ENCODE assay signal across 8 mouse cellular contexts in genomic region chr9:61697959-61698358, GRCm38 (mm10).
DNase-seq lines count a peak whose midpoint lies in the region; ATAC-seq and TF ChIP-seq lines count a peak whose summit lies in the region.

No protein-coding gene starts in this region.

- H3K36me3 ChIP-seq in forebrain, embryonic 15.5 days, result no peaks in the 10 kb centered on the region
- H3K36me3 ChIP-seq in liver, adult 2 months (ENCODE audit: control insufficient read depth, insufficient read depth, low read length), result no peaks in the 10 kb centered on the region

- no peaks in the 10 kb centered on the region for H3K79me2 ChIP-seq in liver, adult 2 months (ENCODE audit: control insufficient read depth, insufficient read depth, low read length)

- no peak overlapping the region for H3K4me2 ChIP-seq in forebrain, embryonic 15.5 days (replicated peaks)

- no peaks in the 10 kb centered on the region for H3K9me3 ChIP-seq in forebrain, embryonic 15.5 days

- ATAC-seq in forebrain, embryonic 15.5 days (replicated peaks), result peak; percentile 57; the same call in 1 of the 2 replicates
- ATAC-seq in erythroid progenitor cell, adult 5-6 weeks (replicated peaks; ENCODE audit: low FRiP score, poor library complexity, severe bottlenecking), result no peak

- 10% methylated on average over 11 of the region's 11 CpGs for WGBS in forebrain, embryonic 15.5 days
- WGBS in liver, adult 2 months, result 39% methylated on average over 11 of the region's 11 CpGs

- H3K27ac ChIP-seq in forebrain, embryonic 15.5 days (replicated peaks), result no peak overlapping the region
- H3K27ac ChIP-seq in liver, adult 2 months (replicated peaks; ENCODE audit: insufficient read depth, low read depth, low read length), result no peak overlapping the region

- no peak overlapping the region for H3K4me3 ChIP-seq in forebrain, embryonic 15.5 days
- no peak overlapping the region for H3K4me3 ChIP-seq in liver, adult 2 months (ENCODE audit: insufficient read depth, low read depth, low read length)

- no peak overlapping the region for H3K9ac ChIP-seq in forebrain, embryonic 15.5 days (replicated peaks)
- H3K9ac ChIP-seq in liver, adult 2 months (ENCODE audit: low read depth, low read length), result no peak overlapping the region

- TF ChIP-seq CTCF in brain, embryonic 14.5 days (IDR thresholded peaks at IDR 0.05; ENCODE audit: borderline replicate concordance, extremely low read depth, insufficient read depth, insufficient read length), result peak; percentile 97
- peak; percentile 95 for TF ChIP-seq CTCF in liver, adult 2 months (IDR thresholded peaks at IDR 0.05; ENCODE audit: low read depth, low read length)

- no peak for TF ChIP-seq POLR2A in brain, embryonic 14.5 days (IDR thresholded peaks at IDR 0.05; ENCODE audit: borderline replicate concordance, extremely low read depth, insufficient read depth, insufficient read length, poor library complexity, severe bottlenecking)
- no peak for TF ChIP-seq POLR2A in liver, adult 2 months (IDR thresholded peaks at IDR 0.05; ENCODE audit: extremely low read depth, insufficient read depth, low read length)

- H3K27me3 ChIP-seq in forebrain, embryonic 15.5 days, result peaks cover 6% of the 10 kb centered on the region; the same call in 1 of the 2 replicates
- no peaks in the 10 kb centered on the region for H3K27me3 ChIP-seq in liver, adult 2 months (ENCODE audit: control insufficient read depth, insufficient read depth, low read length)

- H3K4me1 ChIP-seq in forebrain, embryonic 15.5 days, result peaks cover 37% of the 10 kb centered on the region
- no peaks in the 10 kb centered on the region for H3K4me1 ChIP-seq in liver, adult 2 months (ENCODE audit: control insufficient read depth, insufficient read depth, low read length)

- peak; percentile 52 for DNase-seq in urinary bladder, adult 18-20 months (ENCODE audit: low spot score in 2 of 2)
- no peak for DNase-seq in urinary bladder, postnatal 10 days (ENCODE audit: low spot score)
- peak; percentile 93 for DNase-seq in brain, embryonic 14.5 days (ENCODE audit: low read depth)
- DNase-seq in kidney, adult 9 months, result peak; percentile 71
- peak; percentile 33 for DNase-seq in liver, adult 2 months (ENCODE audit: extremely low read depth, low read depth, low spot score)
- DNase-seq in right cerebral cortex, postnatal 10 days (ENCODE audit: low spot score in 2 of 2), result peak; percentile 65 to 83
